Mouse (Mus musculus): ENCODE data around the gene Iscu.

Iscu gene

DNA sequence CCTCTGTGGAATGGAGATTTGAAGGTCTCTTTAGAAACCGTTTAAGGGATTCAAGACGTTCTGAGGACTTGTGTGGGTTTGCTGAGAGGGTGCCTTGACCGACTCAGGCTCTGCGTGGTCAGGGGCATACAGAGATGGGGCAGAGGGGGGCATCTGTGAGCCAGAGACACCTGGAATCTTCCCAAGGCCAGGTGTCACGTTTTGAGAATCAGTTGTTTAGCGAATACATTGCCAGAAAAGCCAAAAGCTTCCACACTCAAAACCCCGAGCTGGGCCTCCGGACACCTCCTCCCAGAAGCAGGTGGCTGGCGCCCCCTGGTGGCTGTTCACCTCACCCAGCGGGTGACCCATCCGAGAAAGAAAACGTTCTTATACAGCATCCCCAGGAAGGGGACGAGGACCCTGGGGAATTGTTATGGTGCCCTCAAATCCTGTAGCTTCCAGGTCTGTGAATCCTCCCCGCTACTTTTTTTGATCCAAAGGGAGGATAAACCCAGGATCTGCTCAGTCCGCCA, 43.1 kb downstream of the Iscu start:
- DNase-seq (ENCODE audit: low spot score), result peak; percentile 84

DNA sequence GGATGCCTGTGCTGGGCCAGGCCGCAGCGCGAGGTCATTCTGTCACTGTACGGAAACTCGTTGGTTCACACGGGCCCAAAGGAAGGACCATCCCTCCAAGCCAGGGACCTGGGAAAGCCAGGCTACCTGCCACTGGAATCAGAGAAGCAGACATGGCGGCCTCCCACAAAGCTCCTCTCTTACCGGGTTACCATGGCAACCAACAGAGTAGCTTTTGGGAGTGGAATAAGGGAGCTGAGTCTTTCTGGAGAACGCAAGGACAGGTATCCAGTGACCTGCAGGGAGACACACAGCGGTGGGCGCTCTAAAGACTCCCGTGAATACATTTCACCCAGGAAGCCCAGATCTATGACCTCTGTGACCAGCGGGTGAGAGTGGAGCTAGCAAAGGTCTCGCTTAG, 46.0 kb downstream of the Iscu start:
- DNase-seq (ENCODE audit: low spot score), result no peak

- DNase-seq (ENCODE audit: low spot score), result no peak
Observed at GRCm38 (mm10) chr5:113824228-113824627, 51.7 kb downstream of the Iscu start.

DNA sequence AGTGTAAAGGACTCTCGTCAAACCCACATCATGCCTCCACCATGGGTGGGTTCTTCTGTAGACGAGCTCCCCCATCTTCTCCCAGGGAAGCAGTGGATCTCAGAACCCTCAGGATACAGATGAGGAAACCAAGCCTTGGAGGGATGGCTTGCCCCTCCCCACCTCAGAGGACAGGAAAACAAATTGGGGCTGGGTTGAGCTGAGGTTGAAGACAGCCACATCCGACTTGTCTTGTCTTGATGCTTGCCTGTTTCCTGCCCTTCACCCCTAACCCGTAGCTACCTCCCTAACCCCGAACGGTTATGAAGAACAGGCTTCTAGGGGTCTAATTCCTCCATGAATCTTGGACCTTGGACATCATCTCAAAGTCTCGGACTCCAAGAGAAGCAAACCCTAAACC, 53.0 kb downstream of the Iscu start:
- DNase-seq (ENCODE audit: low spot score), result no peak

GRCm38 (mm10) chr5:113826619-113827018, 54.1 kb downstream of the Iscu start:
- DNase-seq (ENCODE audit: low spot score), result no peak
